Mouse (Mus musculus): ENCODE results near the gene Adamts16.

Adamts16 gene

GRCm38 (mm10) chr13:70767462-70767861 lies 74.1 kb downstream of the Adamts16 start:
- DNase-seq (ENCODE audit: low spot score in 2 of 2), result peak in 1 of 2 experiments; percentile 54

GRCm38 (mm10) chr13:70764682-70765081 lies 76.9 kb downstream of the Adamts16 start:
- no peak for DNase-seq (ENCODE audit: low spot score in 2 of 2)

- no peak for DNase-seq (ENCODE audit: low spot score in 2 of 2)
Observed at GRCm38 (mm10) chr13:70762586-70762985, 79.0 kb downstream of the Adamts16 start.

- no peak for DNase-seq (ENCODE audit: low spot score in 2 of 2)
Observed at GRCm38 (mm10) chr13:70761312-70761711, 80.3 kb downstream of the Adamts16 start.

- no peak for DNase-seq (ENCODE audit: low spot score in 2 of 2)
Observed at GRCm38 (mm10) chr13:70760186-70760585, 81.4 kb downstream of the Adamts16 start.

GRCm38 (mm10) chr13:70746294-70747008 lies 95.2 kb downstream of the Adamts16 start:
- DNase-seq (ENCODE audit: low spot score in 2 of 2), result no peak

- DNase-seq (ENCODE audit: low spot score in 2 of 2), result no peak
Observed at GRCm38 (mm10) chr13:70744416-70745038, 97.1 kb downstream of the Adamts16 start.

GRCm38 (mm10) chr13:70742693-70743092 lies 98.9 kb downstream of the Adamts16 start:
- DNase-seq (ENCODE audit: low spot score in 2 of 2), result no peak

- DNase-seq (ENCODE audit: low spot score in 2 of 2), result no peak
Observed at GRCm38 (mm10) chr13:70740281-70741240, 101.0 kb downstream of the Adamts16 start.

- DNase-seq (ENCODE audit: low spot score in 2 of 2), result no peak
Observed at GRCm38 (mm10) chr13:70738781-70739180, 102.8 kb downstream of the Adamts16 start.

GRCm38 (mm10) chr13:70736409-70736808 lies 105.2 kb downstream of the Adamts16 start:
- no peak for DNase-seq (ENCODE audit: low spot score in 2 of 2)

GRCm38 (mm10) chr13:70734640-70735039 lies 107.0 kb downstream of the Adamts16 start:
- no peak for DNase-seq (ENCODE audit: low spot score in 2 of 2)

- no peak for DNase-seq (ENCODE audit: low spot score in 2 of 2)
Observed at GRCm38 (mm10) chr13:70733911-70734310, 107.7 kb downstream of the Adamts16 start.

GRCm38 (mm10) chr13:70733206-70733605 lies 108.4 kb downstream of the Adamts16 start:
- no peak for DNase-seq (ENCODE audit: low spot score in 2 of 2)

- no peak for DNase-seq (ENCODE audit: low spot score in 2 of 2)
Observed at GRCm38 (mm10) chr13:70732781-70733180, 108.8 kb downstream of the Adamts16 start.

- no peak for DNase-seq (ENCODE audit: low spot score in 2 of 2)
Observed at GRCm38 (mm10) chr13:70731349-70731748, 110.3 kb downstream of the Adamts16 start.

GRCm38 (mm10) chr13:70729996-70730395 lies 111.6 kb downstream of the Adamts16 start:
- DNase-seq (ENCODE audit: low spot score in 2 of 2), result no peak

- DNase-seq (ENCODE audit: low spot score in 2 of 2), result no peak
Observed at GRCm38 (mm10) chr13:70726249-70726648, 115.4 kb downstream of the Adamts16 start.

GRCm38 (mm10) chr13:70724635-70725034 lies 117.0 kb downstream of the Adamts16 start:
- DNase-seq (ENCODE audit: low spot score in 2 of 2), result no peak

- no peak for DNase-seq (ENCODE audit: low spot score in 2 of 2)
Observed at GRCm38 (mm10) chr13:70724108-70724622, 117.4 kb downstream of the Adamts16 start.

GRCm38 (mm10) chr13:70719994-70720393 lies 121.6 kb downstream of the Adamts16 start:
- DNase-seq (ENCODE audit: low spot score in 2 of 2), result no peak

GRCm38 (mm10) chr13:70718814-70719213 lies 122.8 kb downstream of the Adamts16 start:
- DNase-seq (ENCODE audit: low spot score in 2 of 2), result no peak

Measured in left cerebral cortex, adult 9 months (tissue).